Mouse (Mus musculus): ENCODE data around the gene Krt4.

Krt4 gene

DNA sequence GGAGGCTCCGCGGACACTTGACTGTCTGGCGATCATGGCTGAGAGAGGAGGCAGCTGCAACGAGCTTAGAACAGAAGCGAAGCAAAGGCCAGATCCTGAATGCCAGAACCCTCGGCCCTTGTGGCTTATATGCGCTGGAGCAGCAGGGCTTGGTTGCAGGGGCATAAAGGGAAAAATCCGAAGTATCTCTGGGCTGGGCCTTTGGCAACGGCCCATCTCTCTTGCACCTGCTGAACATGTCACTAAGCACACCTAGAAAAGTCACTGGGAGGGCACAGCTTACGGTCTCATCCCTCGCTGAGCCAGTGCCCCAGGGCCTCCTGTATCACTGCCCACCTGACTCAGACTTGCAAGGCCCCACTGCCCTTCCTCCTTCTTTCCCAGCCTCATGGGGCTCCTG lies at the start of gene Krt4:
Gene Krt4 (minus strand): TSS at position 101 of the 400 bp plus-strand sequence.
- no peak for DNase-seq (ENCODE audit: low read depth, low spot score)

DNA sequence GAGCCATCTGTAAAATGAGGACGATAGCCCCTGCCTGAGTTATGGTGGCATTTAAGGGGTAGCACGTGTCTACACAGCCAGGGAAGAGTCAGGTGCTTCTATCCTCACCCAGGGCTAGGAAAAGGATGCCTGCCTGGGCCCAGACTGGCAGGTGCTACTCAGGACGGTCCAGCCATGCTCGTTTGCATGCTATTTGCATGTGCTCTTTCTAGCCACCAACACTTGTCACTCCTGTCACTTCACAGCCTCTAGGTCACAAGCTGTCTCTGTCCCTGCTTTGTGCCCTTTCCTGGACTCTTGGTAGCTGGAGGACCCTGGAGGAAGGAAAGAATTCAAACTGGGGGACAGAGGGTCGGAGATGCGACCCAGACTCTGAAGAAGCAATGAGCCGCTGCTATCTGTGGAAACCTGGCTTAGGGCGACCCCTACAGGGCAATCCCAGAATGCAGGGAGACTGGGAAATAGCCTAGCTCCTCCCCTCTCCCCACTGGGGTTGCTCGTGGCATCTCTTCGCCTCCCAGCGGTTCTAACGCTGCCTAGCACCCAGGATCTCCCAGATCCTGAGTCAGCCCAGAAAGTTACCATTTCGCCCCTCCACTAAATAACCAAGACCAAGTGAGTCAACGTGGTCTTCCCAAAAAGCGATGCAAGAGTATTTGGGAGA lies 49.0 kb upstream of the Krt4 start:
- DNase-seq (ENCODE audit: low read depth, low spot score) = peak; percentile 81

DNA sequence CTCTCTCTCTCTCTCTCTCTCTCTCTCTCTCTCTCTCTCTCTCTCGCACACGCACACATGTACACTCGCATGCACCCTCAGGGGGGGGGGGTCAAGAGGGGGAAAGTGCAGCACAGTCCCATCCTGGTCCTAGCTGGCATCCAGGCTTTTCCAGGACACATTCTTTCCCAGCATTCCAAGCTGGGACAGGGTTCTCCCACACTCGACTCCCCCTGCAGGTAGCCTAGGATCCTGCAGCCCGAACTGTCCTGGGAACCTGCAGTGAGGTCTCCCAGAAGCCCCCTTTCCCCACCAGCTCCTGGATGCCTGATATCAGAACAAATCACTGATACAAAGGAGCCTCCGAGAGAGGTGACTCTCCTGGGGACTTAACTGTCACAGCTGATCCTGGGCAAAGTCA lies 46.0 kb upstream of the Krt4 start:
- DNase-seq (ENCODE audit: low read depth, low spot score) = no peak

DNA sequence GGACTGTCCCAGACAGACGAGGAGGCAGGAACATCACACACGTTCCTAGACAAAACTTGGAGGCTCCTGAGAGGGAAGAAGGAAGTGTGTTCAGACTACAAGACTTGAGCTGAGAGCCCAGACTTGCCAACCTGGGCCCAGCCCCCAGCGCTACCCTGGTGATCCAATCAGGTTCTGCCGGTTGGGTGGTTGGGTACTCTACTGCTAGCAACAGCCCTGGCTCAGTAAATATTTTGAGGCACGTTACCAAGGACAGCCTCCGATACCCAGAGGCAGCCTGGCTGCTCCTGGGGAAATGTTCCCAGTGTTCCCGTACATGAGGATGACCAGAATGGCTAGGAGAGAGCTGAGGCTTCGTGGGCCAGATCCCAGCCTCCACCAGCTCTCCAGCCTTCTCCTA lies 42.3 kb upstream of the Krt4 start:
- DNase-seq (ENCODE audit: low read depth, low spot score) = no peak

DNA sequence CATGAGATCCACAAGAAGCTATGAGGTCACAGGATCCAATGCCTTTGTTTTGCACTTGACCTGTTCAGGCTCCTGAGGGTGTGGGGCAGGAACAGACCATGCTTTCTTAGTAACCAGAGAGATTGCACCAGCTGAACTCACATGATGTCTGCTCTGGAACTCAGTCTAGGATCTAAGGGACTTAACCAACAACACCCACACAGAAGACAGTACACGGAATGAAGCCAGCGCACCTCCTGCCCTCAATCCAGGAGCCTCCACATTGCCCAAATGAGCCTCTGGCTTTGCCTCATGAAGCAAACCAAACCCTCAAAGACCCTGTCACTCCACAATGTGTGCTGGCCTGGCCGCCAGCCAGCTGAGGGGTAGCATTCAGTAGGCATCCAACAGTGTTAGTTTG lies 34.4 kb upstream of the Krt4 start:
- no peak for DNase-seq (ENCODE audit: low read depth, low spot score)

DNA sequence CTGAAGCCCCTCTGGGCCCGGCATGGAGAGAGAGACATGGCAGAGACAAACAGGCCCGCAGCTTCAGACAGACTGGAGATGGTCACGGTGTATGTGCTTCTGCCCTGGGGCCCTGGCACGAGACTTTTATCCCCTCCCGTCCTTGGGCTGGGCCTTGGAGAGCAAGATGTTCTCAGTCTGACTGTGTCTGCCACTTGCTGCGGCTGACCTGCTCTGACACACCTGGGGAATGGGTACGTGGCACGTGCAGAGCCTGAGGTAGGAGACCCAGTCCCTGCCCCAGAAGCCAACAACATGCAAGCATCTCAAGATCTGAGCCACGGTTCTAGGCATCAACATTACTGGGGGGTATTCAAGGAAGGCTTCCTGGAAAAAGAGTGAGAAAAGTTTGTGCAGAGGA lies 29.7 kb upstream of the Krt4 start, which contains the start of gene Krt78:
Gene Krt78 (minus strand): TSS at position 101 of the 400 bp plus-strand sequence.
- DNase-seq (ENCODE audit: low read depth, low spot score) = no peak

DNA sequence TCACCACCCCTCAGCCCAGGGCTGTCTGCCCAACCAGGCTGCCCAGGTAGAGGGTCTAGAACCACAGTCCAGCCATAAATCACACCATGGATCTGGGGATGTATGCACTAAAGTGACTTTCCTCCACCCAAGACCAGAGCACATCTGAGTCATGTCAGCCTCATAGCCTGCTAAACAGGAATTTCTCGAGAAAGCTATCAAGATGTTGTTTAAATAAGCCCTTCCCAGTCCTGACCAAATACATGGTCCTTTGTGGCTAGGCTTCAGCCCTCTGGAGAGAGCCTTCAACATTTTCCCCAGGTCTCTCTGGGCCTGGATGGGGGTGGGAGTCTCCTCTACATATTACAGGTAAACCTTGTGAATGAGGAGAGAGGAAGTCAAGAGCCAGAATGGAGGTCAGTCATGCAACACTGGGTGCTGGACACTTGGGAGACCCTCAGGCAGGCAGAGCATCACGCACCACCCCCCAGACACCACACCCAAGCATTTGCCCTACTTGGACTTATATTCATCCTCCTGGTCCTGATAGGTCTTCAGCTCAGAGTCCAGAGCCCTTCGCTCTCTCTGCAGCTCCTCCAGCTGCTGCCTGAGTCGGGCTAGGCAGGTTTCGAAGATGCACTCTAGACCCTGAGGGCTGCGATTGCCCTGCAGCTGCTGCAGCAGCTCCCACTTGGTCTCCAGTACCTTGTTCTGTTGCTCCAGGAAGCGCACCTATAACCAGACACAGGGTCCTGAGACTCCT lies 28.4 kb upstream of the Krt4 start:
- DNase-seq (ENCODE audit: low read depth, low spot score) = no peak

DNA sequence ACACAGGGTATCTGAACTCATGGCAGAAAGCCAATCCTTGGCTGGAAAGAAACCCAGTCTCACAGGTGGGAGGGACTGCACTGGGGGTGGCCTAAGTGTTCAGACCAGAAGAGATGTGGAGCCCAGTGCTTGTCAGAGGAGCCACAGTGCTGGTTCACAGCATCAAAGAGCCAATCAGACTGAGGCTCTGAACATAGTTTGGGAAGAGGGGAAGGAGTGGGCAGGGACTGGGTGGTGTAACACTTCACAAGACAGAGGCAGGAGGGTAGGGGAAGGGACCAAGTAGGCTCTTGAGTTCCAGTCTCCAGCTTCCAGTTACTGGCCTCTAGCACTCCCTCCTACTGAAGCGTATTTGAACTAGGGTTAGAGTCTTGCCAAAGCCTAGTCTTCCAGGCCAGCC lies 20.9 kb upstream of the Krt4 start:
- DNase-seq (ENCODE audit: low read depth, low spot score) = no peak

DNA sequence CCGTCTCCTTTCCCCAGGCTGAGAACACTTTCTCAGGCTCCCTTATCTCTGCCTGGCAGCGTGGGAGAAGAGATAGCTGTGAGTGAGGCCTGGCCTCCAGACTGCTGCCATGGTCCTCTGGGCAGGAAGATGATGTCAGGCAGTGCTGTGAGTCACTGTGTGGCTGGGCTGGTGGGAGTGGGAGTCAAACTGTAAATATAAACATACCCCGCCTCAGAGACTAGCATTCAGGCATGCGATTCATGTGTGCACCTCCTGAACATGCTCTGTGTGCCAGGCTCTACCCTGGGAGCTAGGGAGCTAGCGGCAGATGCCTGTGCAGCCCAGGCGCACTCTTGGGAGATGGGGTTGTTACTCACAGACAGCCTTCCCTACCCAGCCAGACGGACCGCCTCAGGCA lies 17.4 kb upstream of the Krt4 start:
- DNase-seq (ENCODE audit: low read depth, low spot score) = no peak

DNA sequence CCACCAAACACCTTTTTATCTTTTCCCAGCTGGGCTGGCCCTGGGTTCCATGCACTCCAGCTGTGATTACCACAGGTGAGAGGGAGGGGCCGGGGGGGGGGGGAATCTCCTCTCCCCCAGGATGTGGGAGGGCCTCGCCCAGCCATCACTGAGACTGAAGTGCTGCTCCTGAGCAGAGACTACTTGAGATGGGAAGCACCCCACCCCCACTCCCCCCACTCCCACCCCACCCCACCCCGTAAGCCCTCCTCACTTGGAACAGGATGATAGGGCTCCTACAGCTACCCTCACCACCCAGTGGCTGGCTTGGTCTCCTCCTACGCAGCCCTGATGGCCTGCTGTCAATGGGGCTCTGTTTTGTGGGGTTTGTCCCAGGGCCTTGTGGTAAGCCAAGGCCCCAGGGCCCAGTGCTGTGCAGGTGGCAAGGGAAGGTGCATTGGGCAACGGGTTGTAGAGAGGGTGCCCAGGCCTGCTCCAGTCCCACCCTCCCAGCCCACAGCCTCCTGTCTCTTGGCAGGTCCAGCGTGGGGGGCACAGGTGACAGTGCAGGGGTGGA lies 15.8 kb upstream of the Krt4 start, which contains the start of gene Krt79:
Gene Krt79 (minus strand): TSS at position 51 of the 556 bp plus-strand sequence.
- DNase-seq (ENCODE audit: low read depth, low spot score) = no peak

DNA sequence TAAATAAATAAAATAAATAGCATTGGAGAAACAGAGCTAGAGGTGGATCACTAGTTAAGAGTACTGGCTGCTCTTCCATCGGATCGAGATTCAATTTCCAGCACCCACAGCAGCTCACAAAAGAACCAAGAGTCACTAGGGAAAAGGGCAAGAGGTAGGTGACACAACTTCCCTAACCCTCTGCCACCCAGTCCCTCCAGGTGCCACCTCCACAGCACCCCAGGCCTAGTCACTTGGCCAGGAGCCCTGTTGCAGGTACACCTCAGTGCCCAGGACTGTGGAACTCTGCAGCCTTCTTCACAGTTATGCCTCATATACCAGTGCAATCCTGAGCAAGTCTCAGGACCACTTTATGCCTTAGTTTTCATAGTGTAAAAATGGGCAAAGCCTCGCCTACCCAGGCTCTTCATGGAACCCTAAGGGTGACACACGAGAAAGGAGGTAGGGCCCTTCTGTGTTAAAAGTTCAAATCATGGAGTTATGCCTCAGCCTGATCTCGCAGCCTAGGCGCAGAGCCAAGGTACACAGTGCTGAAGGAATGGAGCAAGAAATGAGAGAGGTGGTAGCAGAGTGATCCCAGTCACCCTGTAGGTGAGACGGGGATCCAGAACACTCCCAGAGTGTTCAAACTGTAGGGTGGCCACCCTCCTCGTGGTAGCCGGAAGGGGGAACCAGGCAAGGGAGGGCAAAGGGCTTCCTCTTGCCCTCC lies 14.2 kb upstream of the Krt4 start:
- no peak for DNase-seq (ENCODE audit: low read depth, low spot score)

DNA sequence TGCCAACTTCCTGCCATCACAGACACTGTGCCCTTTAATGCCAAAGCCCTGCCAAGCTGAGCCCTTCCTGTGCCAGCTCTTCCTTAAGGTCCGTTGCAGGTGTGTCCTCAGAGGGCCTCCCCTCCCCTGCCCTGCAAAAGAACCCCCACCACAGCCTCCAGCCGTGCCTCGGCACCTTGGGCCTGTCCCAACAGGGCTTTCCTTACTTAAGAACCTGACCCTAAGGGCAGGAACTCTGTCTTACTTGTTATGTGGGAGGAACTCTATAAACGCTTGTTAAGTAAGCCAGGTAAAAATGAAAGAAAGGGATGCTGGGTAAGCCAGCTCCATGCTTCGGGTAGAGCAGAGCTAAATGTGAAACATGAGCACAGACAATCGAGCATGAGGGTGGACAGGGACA lies 8.5 kb upstream of the Krt4 start:
- DNase-seq (ENCODE audit: low read depth, low spot score) = no peak

DNA sequence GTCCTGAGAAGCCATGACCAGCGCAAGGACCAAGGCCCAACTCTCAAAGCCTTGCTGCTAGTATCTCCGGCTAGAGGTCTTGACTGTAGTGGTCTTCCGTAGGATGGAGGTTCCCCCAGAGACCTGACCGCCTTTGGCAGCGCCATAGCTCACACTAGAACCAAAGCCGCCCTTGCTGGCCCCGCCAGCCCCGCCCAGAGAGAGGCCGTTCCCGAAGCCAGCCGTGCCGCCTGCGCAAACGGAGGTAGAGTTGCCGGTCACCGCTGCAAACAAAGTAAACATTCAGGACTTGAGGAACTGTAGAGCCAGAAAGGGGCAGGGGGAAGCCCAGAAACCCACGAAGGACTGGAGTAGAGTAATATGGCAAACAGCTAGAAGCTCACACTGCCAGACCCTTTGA lies 5.1 kb upstream of the Krt4 start:
- no peak for DNase-seq (ENCODE audit: low read depth, low spot score)

DNA sequence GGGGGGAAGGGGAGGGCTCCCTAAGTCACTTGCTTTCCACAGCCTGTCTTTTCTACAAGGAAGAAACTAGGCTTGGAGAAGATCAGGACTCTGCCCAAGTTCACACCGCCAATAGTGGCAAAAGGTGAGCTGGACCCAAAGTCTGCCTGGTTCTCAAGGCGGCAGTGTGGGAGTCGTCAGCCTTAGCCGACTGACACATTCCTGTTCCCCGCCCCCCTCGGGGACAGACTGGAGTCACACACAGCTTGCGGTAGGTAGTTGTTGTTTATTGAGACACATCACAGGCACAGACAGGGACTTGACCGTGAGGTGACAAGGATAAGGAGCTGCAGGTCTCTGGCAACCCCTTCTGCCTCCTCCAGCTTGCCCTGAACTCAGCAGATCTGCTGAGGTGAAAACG lies 4.6 kb upstream of the Krt4 start:
- DNase-seq (ENCODE audit: low read depth, low spot score) = no peak

DNA sequence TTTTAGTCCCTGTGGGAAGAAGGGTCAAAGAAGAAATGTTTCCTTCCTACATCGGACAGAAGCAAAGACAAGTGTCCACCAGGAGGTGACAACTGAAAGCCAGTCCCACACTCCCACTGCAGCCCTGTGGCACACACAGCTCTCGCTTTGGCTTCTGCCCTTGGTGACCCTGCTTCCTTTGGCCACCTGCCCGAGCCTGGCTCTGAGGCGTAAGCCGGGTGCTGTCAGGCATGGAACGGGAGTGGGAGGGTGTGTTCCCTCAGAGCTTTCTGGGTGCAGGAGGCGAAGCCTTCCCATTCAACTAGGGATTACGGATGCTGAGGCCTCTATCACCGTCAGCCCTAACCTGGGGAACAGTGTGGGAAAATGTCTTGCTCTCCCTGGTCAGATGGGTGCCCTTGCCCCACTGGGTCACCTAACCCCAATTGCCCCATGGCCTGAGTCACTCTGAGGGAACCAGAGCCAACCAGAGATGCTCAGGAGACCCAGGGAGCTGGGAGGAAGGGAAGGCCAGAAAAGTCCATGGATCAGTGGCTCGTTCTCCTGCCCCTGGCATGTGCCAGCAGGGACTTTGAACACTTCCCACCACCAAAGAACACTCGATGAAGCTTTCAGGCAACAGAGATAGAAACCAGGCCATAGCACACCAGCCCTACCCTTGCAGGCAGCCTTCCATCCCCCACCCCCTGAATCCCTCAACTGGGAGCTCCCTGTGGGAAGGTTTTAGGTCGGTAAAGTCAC lies 3.0 kb upstream of the Krt4 start:
- DNase-seq (ENCODE audit: low read depth, low spot score) = no peak

DNA sequence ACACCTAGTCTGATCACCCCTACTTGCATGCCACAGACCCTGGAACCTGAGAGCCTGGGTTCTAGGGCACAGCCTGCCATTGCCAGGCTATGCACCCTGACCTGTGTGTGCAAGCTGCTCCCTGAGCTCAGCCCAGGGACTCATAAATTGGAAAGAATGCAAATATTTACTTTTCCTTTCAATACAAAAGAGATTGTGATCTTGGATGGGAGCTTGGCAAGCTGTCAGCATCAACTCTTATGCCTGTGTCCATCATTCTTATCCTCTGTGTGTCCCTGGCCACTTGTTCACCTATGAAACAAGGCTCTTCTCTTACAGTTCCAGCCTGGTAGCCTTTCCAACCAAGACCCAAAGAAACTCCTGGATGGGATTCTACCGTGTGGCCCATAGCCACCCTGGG lies 506 bp upstream of the Krt4 start:
- no peak for DNase-seq (ENCODE audit: low read depth, low spot score)

DNA sequence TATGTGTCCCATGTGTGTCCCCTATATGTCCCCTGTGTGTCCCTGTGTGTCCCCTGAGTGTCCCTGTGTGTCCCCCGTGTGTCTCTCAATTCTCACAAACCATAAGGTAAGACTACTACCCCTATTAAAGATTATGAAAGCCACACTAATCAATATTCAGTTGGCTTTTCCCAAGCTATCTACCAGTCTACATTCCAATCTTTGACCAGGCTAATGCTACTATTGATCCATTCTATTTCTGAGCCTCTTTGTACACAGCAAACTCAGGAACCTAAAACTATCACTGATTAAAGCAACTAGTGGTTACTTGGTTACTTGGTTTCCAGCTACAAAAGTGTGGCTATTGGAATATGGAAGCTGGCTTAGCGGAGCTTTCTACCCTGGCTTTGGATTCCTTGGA lies 2.2 kb downstream of the Krt4 start:
- no peak for DNase-seq (ENCODE audit: low read depth, low spot score)

DNA sequence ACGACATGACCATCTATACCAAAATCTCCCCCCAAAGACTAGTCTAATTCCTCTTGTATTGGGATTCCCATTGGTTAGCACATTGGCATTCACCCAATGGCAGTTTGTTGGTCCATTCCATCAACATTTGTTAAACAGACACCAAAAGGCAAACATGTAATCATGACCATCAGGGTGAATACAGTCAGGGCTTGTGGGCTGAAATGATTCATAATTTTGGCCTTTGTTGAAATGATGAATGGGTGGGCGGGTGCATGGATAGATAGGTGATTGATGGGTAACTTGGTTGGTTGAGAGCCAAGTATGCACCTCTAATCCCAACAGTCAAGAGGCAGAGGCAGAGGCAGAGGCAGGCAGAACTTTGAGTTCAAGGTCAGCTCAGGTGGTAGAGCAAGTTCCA lies 8.5 kb downstream of the Krt4 start:
- no peak for DNase-seq (ENCODE audit: low read depth, low spot score)

DNA sequence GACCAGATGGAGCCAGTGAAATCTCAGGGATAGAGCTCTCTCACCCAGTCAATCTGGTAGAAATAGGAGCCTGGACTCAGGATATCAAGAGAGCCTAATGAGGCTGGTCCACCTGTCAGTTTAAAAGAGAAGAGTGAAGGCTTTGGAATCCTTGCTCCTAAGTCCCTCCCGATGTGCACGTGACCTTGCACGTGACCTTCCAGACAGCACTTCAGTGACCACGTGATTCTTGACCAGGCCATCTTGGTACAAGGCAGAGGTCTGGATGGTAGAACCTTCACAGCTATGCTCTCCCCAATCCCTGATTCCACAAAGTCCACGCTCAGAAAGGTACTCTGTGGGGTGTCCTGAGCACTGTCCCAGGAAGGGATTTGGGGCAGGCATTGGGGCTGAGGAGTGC lies 19.7 kb downstream of the Krt4 start:
- no peak for DNase-seq (ENCODE audit: low read depth, low spot score)

DNA sequence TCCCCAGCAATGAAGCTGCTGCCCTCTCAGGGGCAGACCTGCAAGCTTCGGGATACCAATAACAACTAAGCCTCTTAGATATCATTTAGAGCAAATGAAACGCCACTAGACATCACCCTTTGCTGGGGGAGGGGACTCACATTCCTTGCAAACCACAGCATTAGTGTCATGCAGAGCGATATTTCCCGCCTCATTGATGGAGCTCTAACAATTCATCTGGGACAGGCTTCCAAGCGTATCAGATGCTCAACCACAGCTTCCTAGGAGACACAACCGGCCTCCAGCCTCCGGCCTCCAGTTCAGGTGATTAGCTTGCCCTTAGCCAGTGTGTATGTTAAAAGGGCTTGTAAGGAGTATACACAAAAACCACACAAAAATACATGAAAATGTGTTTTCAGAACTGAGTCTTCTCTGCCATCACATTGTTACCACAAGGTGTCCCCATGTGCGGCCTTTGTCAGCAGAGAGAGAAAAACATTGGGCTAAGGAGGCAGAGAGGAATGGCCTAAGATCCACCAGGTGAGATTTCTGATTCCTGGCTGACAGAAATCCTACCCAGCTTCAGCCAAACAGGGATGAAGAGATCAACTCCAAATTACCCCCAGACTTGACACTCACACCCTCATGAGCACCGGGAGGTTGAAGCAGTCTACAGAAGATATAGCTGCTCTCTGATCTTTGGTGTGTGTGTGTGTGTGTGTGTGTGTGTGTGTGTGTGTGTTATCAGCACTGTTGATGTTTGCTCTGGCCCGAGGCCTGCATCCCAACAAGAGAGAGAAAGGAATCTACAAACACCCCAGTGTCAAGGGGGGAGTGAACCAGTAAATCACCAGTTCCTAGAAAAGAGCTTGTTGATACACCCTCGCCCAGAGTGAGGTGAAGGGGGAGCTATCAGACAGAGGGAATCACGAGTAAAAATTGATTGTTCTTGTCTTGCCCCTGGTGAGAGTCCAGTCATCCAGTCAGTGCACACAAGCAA lies 22.1 kb downstream of the Krt4 start:
- no peak for DNase-seq (ENCODE audit: low read depth, low spot score)

DNA sequence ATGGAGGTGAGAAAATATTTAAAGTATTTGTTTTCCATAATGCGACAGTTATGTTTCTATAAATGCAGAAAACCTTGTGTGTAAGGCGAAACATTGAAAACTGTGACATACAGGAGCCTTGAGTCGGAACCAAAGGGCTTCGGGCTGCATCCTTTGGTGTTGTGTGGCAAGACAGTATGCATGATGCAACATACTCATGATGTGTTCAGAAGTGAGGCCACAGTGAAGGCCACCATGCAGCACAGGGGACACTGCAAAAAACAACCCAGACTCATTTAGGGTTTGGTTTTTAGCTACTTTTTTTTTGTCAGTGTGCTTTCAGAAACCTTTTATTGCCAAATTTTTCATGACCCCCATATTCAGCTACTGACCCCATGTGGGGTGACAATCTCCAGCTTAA lies 29.3 kb downstream of the Krt4 start:
- DNase-seq (ENCODE audit: low read depth, low spot score) = no peak

Data from WW6 (cell line).